Mouse (Mus musculus) liver, embryonic 14 days (tissue): ENCODE results near the gene Rpl39l. TPM values are rescaled to one million over a fixed set of nuclear protein-coding genes. Genes with fewer than 3 reads are reported as not detected.

ENCODE experiments used
- polyA plus RNA-seq: library from polyadenylated mRNA; depleted of rRNA; stranded (reverse); fragments of >200 nt; gene quantifications from 2 replicates; pipeline ENCODE4 v1.2.3, GENCODE M21; 2012; rRNA removed

Rpl39l gene
- 0.83 and 1.2 TPM in 2 replicates for polyA plus RNA-seq

DNA sequence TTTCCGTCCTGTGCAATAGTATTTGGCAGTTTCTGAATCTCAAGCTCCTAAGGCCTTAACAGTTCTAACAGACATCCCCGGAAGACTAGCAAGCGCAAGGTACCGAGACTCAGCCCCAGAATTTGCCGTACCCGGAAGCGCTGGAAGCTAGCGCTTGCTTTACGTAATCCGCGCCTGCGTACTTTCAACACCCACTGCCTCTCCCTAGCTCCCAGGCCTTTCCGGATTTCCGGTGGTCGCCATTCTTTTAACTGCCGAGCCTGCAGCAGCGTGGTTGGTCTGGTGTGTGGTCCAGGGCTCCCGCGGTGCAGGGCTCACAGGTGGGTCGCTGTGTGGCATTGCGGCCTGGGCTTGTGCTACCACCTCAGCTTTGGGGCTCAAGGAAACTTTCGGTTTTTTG is at the start of gene Rpl39l:
Gene Rpl39l (plus strand): TSS at position 222 of the 400 bp plus-strand sequence.

DNA sequence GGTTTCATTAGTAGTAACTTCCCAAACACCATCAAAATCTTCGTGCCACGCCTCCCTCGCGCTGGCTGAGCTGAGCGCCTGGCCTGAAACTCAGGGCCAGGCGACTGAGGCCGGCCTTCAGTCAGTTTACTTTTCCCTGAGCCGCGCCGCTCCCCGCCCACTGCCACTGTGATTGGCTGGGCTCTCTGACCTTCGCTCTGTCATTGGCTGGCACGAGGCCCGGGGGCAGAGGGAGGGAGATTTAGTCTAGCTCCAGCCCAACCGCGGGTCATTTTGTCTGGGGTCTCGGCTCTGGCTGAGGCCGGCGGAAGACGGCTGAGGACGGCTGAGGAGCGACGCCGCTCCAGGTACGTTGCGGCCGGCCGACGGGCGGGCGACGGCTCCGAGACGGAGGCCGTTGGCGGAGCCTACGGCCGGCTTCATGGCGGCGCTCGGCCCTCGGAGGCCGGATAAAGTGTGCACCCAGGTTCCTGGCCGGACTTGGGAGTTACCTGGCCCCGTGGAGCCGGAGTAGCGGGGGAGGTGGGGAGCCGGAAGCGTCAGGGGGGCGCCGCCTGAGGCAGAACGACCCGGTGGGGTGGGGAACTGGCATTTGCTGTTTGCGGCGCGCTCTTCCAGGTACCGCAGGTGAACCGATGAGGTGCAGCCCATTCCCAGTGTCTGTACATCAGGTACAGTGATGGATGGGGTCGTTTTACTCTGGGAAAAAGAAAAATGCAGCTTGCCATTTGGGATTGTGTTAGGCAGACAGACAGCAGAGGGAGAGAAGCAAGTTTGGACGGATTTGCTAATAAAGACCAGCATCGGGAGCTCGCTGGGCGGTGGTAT is 22.9 kb downstream of the Rpl39l start, which contains the start of gene Atf7ip2:
Gene Atf7ip2 (plus strand): TSS at position 34 of the 828 bp plus-strand sequence.

Other genes starting within 250 kb of the Rpl39l start
- gene Grin2a, start 174.7 kb upstream of the Rpl39l start, polyA plus RNA-seq = 0.01 TPM in 1 of 2 replicates, not detected in the other
- 0.23 and 0.24 TPM in 2 replicates for gene Atf7ip2, start 22.5 kb downstream of the Rpl39l start, polyA plus RNA-seq
- 3.8 and 3.9 TPM in 2 replicates for gene Emp2, start 143.7 kb downstream of the Rpl39l start, polyA plus RNA-seq
- 0.15 and 0.18 TPM in 2 replicates for gene Tekt5, start 225.3 kb downstream of the Rpl39l start, polyA plus RNA-seq
- gene Nubp1, start 241.7 kb downstream of the Rpl39l start, polyA plus RNA-seq = 19.8 and 21.0 TPM in 2 replicates